Mouse (Mus musculus): ENCODE measurements at regions not wholly inside any gene's neighbourhood (a gene's known extent, or its start where the extent isn't known, plus 50 kb on each side); places are given as distances from the start of the nearest gene placed in this dataset.

DNA sequence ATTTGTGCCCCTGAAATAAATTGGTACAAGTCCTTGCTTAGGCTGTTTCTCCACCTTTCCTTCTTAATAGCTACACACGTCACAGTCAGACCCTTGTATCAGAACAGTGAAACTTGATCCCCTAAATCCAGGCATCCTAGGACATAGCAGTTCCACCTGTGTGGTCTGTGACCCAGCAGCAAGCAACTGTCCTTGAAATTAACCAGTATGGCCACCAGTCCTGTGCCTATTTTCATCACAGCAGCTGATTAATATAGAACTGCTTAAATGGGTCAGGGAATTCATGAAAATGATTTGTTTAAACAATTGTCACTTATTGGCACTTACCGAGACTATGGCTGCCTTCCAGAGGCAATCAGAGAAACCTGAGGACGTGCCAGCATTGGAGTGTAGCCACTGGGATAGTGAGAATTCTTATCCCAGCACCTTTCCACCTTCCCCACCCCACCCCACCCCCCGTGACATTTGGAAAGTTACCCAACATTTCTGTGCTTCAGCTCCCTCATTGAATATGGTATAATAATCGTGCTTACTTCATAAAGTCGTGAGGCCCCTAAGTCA is 135.4 kb upstream of the Cdkn2b start:
- DNase-seq, result no peak

DNA sequence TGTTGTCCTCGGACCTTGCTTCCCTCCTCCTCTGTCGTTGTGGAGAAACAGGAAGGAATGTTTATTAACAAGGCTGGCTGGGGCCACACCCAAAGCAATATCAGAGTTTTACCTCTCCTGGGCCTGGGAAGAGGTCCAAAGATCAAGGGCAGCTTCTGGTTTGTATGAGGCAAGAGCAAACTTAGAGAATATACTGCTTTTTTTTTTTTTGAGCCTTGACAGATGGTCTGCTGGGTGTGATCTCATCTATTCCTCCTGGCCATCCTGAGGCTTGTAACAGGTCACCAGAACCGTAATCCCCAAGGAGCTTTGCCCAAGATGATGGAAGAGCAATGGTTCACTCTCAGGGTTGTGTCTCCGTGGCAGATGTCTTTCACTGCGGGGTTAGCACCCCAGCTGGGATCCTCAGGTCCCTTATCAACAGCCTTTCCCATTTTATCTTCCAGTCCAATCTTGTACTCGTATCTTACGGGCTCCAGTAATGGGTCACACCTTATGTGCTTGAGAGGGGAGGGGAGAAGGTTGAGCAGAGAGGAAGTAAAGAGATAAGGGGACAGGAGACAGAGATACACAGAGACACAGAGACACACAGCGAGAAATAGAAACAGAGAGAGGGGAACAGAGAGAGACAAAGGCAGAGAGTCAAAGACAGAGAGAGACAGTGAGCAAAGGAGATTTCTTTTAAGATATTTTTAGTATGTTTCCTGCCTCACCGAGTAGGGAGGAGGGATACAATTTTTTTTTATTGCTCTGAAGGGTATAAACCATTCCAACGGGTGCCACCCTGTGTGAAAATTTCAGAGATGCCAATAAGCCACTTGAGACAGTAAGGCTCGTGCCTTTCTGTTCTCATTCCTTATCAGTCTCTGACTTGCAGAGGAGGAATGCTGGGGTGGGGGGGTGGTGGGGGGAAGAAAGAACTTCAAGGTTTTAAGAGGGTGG is 134.6 kb upstream of the Cdkn2b start:
- DNase-seq, result no peak

GRCm38 (mm10) chr4:89442526-89442925 is 131.7 kb upstream of the Cdkn2b start:
- DNase-seq, result no peak

DNA sequence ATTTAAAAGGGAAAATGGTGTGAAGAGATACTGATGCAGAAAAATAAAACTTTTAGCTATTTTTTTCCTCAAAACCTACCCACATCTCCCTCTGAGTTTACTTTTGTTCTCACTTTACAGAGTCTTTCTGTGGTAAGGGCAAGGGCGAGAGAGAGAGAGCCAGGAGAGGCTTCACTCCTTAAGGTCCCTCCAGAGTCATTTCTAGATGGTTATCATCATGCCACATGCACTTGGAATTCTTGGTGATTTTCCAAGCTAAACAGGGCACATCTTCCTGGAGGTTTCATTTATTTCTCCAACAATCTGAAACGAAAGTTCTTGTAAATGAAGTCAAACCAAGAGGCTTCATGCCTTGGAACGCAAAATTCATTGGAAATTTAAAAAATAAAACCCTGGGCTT is 130.0 kb upstream of the Cdkn2b start:
- no peak for DNase-seq

GRCm38 (mm10) chr4:89440326-89440725 is 129.5 kb upstream of the Cdkn2b start:
- DNase-seq, result no peak

DNA sequence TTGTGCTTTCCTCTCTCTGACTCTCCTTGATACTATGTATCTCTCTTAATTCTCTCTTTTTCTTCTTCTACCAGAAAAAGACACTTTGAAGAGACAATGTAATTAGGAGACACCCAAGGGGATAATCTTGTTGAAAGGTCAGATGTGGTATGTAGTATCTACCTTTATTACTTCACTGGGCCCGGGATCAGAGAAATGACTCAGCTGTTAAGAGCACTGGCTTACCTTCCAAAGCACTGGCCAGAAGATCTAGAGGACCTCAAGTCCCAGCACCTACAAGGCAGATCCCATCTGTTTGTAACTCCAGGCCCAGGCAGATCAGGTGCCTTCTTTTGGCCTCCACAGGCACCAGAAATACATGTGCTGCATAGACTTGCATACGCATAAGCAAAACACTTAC is 127.8 kb upstream of the Cdkn2b start:
- no peak for DNase-seq

DNA sequence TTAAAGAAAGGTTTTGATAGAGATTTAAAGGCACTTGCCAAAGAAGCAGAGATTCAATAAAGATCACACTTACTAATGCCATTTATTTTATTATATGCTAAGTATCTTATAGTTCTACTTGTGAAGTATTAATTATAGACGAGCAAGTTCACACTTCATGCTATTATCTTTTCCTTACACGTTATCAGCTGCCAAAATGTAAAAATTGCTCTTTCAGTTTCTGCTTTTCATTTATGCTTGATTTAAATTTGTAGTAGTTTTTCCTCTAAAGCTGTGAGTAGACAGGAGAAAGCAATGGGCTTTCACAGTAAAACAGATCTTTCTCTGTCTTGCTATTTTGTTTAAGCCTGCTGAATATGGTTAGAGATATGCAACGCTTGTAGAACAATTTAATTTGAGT is 125.9 kb upstream of the Cdkn2b start:
- DNase-seq, result no peak

GRCm38 (mm10) chr4:89434152-89434551 is 123.3 kb upstream of the Cdkn2b start:
- no peak for DNase-seq

DNA sequence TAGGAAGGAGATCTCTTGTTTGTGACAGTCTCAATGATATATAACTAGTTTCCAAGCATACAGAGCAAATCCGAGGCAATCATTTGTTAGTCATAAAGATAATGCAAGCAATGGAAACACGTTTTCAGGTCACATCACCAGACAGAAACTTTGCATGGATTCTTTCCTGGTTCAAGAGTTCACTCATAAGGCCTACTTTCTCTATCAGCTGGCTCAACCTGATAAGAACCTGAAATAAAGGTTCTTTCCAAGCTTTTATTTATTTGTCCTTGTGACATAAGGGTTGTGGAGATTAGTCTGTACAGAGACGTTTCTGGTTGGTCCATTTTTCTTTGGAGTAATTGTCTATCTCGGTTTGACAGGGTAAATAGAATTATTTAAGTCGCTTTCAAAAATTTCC is 122.7 kb upstream of the Cdkn2b start:
- DNase-seq, result no peak

DNA sequence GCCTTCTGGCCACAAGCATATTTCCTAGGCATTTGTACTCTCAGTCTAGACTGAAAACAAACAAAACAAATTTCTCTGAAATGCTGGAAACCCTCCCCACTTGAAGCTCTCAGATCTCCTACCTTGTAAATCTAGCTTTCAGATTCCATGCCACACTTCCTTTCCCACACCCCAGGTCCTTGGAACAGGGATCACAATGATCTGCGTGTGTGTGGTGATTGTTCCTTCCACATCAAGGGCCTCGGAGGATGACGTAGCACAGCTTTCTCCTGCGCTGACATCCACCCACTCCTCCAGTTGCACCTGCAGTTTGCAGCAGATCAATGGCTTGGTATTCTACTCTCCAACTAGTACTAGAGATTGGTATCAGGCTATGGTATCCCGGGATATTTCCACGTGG is 120.7 kb upstream of the Cdkn2b start:
- no peak for DNase-seq

GRCm38 (mm10) chr4:89428465-89428864 is 117.6 kb upstream of the Cdkn2b start:
- no peak for DNase-seq

DNA sequence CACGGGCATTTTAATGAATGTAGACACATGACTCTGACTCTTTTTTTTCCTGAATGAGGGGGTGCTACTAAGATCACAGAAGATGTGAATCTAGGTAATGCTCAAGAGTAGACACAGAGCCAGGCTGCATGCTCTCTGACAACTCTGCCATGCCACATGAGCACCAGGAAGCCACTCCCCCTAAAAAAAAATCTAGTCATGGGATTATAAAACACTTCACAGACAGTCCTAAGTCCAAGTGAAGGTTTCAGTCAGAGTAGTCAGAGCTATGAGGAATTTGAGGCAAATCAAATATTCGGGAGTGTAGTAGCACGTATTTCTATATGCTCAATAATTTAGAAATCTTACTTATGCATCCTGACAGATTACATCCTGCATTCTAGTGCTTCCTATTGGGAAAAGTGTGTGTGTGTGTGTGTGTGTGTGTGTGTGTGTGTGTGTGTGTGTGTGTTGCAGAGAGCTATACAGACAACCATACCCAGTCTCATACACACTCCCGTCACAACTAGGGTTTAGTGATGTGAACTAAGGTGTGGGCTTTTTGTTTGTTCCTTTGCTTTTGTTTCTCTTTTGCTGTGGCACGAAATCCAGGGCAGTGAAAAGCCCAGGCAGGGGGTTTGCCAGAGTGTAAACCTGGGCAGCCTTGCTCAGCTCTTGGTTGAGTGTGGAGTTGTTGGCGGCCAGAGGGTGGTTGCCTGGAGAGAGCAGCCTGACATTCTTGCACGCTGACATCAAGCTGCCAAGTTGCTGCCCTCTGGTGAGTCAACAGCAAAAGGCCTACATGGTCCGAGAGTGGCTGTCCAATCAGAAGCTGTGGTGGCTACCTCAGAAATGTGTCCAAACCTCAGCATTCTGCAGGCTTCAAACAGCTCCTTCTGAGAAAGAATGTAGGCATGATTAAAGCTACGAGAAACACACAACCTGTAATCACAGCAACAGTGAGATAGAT is 116.8 kb upstream of the Cdkn2b start:
- peak; percentile 76 for DNase-seq

- no peak for DNase-seq
Measured at GRCm38 (mm10) chr4:89425916-89426315, 115.1 kb upstream of the Cdkn2b start.

DNA sequence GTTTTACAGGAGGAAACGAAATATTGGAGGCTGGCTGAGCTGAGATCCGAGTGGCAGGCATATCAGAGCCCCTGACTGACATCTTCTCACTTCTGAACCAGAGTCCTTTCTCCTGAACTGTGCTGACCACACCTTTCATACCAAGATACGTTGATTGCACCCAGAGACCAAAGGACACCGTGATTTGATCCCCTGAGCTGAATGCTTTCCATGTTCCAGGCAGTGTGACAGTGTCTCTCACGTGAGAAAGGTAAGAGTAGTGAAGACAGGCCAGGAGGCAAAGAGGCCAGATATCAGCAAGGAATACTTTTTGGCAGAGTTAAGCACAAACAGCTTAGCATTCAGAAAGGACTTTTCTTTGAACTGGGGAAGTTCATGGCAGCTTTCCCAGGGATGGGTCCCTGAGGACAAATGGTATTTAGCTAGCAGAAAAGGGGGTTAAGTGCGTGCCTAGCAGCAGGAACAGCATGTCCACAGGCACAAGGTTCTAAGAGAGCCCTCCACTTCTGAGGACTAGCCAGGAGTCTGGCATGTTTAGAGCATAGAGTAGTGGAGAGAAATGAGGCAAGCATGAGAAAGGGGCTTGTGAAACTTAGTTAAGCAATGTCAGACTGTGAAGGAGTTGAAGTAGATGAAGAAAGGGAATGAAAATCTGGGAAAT is 111.0 kb upstream of the Cdkn2b start:
- peak; percentile 47 for DNase-seq

- no peak for DNase-seq
Measured at GRCm38 (mm10) chr4:89420868-89421267, 110.0 kb upstream of the Cdkn2b start.

DNA sequence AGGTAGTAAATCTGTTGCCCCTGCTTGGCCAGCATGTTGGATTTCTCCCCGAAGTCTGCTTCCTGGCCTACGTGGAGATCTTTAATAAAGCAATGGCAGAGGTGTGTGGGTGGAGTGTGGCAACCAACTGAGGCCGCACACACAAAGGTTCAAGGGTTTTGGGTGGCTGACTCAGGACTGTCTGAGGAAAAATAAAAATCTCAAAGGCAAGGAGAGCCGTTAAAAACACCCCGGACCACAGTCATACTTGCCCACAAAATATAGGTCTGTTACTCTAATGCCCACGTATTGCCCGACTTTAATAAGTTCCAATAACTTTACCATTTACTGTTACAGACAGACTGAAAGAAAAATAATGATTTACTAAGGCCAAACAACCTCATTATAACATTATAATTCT is 108.7 kb upstream of the Cdkn2b start:
- no peak for DNase-seq

DNA sequence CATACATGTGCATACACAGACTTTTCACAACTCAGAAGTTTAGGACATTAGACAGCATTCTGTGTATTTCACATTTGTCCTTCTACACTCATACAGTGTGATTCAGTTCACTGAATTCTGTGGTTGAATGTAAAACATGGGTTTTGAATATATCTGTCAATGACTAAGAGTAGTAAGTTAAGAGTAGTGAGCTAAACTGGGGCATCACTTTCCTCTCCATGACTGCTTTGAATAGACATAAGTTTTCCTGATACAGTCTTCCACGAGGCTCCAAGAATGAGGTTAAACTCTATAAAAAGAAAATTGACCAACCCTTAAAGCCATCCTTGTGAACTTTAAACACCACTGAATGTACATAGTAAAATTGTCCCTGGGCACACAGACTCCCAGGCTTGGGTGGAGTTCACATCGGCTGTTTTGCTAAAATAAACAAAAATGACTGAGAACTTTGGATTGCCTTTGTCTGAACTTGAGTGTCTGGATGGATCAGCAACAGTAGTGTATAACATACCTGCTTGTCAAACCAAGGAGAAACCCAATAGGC is 94.9 kb upstream of the Cdkn2b start:
- DNase-seq, result no peak

DNA sequence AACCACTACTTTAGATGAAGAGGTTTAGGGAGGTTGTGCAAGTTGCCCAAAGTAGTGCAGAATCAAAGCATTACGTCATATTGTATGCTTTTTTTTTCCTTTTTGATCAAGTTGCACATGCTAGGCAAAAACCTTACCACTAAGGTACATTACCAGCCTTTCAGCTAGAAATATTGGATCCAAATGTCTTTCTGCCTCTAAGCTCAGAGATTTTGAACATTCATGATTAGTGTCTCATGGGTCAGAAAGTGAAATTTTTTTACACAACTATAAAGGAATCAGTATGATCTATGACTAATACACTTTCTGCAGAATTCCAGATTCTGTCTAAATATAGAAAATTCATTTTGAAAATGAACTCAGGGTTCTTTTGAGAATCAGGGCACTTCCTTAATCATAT is 92.3 kb upstream of the Cdkn2b start:
- DNase-seq, result no peak

DNA sequence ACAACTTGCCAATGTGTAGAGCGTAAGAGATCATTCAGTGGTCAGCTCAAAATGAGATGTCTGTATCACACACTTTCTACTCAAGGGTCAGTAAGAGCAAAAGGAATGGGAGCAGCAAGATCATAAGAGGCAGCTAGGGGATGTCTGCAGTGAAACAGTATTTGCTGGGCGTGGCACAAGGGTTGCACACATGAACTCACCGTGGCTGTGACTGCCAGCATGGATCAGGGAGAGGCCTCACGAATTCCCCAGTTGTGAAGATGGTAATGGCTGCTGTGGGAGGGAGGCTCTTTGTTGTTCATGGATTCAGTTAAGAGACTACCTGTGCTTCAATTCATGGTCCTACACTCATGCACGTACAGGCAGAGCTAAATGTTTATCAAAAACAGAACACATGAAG is 91.5 kb upstream of the Cdkn2b start:
- no peak for DNase-seq

GRCm38 (mm10) chr4:89401696-89402095 is 90.9 kb upstream of the Cdkn2b start:
- DNase-seq, result no peak

DNA sequence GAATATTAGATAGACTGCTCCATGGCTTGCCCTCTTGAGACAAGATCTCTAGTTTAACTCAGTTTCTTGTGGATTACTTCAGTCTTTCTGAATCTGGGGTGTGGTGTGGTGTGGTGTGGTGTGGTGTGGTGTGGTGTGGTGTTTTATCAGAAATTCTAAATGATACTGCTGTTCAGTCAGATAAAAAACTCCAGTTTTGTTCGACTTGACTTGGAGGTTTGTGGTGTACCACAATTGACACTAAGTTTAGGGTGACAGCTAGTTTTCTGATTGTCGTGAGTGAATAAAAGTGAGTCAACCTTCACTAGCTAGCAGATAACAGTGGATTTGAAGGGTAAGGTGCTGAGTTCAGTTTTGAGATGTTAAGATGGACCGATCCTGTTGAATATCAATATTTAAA is 89.5 kb upstream of the Cdkn2b start:
- DNase-seq, result no peak

- DNase-seq, result no peak
Measured at GRCm38 (mm10) chr4:89399277-89399676, 88.4 kb upstream of the Cdkn2b start.
